Mouse (Mus musculus): ENCODE measurements at regions not wholly inside any gene's neighbourhood (a gene's known extent, or its start where the extent isn't known, plus 50 kb on each side); places are given as distances from the start of the nearest gene placed in this dataset.

DNA sequence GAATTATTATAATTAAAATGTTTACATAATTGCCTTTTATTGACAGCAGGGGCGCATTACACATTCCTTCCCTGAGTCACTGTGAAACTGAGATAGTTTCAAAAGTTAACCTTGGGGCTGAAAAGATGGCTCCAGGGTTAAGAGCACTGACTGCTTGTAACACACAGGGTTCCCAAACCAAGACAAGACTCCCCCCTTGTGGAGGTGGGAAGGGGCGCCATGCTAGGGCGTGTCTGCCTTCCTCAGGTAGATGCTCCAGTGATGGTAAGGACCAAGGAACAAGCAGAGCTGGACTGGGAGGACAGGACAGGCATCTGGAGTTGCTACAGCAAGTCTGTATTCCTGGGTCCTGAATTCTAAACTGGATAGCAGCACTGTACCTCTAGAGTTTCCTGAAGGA, 351.9 kb downstream of the Tbc1d22a start:
- peak; percentile 15 for DNase-seq (ENCODE audit: low spot score)

DNA sequence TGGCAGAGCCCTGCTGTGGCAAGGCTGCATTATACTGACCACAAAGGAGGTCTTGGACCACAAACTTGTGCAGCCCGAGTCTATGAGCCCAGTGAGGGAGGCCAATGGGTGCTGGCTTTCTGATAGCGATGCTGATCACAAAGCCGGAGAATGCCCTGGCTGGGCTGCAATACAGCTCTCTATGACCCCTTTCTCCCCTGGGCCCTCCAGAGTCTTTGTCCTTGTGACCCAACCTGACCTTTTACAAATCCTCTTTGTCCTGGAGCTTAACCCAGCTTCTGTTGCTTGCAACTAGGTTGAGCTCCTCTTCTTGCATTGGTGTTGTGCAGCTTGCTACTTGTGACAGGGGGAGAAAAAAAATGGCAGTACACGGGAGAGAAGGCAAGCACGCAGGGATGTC, 360.1 kb downstream of the Tbc1d22a start:
- peak; percentile 68 for DNase-seq (ENCODE audit: low spot score)

DNA sequence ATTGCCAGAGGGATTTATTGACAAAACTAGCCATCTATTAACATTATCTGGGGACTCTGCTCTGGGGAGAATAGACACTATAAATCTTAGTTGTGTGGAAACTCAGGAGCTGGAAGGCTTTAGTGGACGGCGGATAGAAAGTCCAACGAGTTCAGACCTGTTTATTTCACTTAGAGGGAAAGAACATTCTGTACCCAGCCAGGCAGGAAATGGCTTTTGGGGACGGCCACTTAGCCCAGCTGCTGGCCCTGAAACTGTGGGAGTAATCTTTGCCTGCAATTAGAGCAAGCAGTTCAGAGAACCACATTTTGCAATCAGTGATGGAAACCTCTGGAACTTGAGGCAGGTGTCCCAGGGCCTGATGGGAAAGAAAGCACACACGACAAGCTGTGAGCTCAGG, 362.4 kb downstream of the Tbc1d22a start:
- no peak for DNase-seq (ENCODE audit: low spot score)

- DNase-seq (ENCODE audit: low spot score), result no peak
Measured at GRCm38 (mm10) chr15:86578689-86579088, 364.4 kb downstream of the Tbc1d22a start.

GRCm38 (mm10) chr15:86582240-86583090, 368.2 kb downstream of the Tbc1d22a start:
- no peak for DNase-seq (ENCODE audit: low spot score)

- no peak for DNase-seq (ENCODE audit: low spot score)
Measured at GRCm38 (mm10) chr15:86585716-86586115, 371.5 kb downstream of the Tbc1d22a start.

- DNase-seq (ENCODE audit: low spot score), result no peak
Measured at GRCm38 (mm10) chr15:86587209-86587608, 372.9 kb downstream of the Tbc1d22a start.

DNA sequence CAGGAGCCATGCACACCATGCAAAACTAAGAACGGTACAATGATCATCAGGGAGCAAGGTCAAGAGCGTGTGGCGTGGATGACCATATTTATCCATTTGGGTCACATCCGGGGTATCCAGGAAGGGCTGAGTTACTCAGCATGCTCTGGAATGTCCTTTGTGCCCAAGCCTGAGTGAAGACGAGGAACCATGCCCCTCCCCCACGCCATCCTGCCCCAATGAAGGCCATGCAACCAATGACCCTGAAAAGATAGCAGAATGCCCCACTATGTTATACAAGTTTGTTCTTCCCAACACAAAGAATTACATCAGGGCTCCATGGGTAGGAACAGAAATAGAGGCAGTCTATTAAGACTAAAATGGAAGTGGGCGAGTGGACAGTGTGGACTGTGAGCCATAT, 375.8 kb downstream of the Tbc1d22a start:
- DNase-seq (ENCODE audit: low spot score), result peak; percentile 18

GRCm38 (mm10) chr15:86590896-86591295, 376.6 kb downstream of the Tbc1d22a start:
- DNase-seq (ENCODE audit: low spot score), result peak; percentile 15

GRCm38 (mm10) chr15:86593404-86593803, 379.1 kb downstream of the Tbc1d22a start:
- DNase-seq (ENCODE audit: low spot score), result no peak

DNA sequence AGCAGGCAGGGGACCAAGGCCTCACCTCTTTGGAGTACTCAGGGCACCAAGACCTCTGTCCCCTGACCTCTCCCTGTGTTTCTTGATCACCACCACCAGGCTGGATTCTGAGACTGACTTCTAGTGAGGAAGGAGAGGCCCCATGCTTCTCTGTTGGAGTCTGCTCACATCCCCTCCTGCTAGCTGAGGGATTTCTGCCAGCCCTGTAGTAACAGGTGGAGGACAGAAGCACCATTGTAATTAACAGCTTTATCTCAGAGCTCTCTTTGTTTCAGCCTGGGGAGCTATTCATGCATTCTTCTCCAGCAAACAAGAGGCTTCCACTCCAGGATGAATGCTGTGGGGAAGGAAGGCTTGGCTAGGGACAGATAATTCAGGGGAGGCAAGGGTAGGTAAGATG, 392.2 kb downstream of the Tbc1d22a start:
- DNase-seq (ENCODE audit: low spot score), result no peak

DNA sequence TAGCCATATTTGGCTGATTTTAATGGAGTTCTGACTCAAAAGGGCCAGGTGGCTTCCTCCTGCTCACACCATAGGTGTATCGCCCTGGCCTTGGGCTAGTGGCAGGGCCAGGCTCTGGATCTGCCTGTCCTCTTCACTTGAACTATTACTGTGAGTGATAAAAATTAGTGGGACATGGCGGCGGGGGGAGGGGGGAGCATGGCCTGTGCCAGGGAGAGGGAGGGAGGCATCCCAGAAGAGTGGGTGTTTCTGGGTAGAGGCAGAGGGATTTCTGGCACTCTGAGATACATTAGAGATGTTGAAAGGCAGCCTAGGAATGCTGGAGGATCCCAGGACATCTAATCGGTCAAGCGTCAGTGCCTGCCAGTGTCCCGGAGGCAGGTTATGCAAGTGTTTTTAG, 395.4 kb downstream of the Tbc1d22a start:
- no peak for DNase-seq (ENCODE audit: low spot score)

GRCm38 (mm10) chr15:86631376-86631775, 417.1 kb downstream of the Tbc1d22a start:
- no peak for DNase-seq (ENCODE audit: low spot score)

DNA sequence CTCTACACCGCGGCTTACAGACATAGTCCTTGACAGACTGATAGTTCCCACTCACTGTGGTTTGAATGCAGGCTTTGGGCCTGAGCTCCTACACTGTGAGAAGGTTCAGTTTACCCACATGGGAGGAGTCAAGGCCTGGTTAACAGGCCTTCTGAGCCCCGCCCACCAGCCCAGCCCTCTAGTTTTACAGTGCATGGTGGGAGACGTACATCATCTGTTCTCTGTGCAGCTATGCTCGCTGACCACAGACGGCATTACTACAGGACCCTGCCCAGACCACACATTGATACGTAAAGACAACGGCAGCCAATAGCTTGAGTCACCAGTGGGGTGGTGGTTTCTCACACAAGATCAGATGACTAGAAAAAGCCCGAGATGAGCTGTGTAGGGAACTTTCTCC, 431.0 kb downstream of the Tbc1d22a start:
- peak; percentile 24 for DNase-seq (ENCODE audit: low spot score)

GRCm38 (mm10) chr15:86648131-86648530, 433.9 kb downstream of the Tbc1d22a start:
- no peak for DNase-seq (ENCODE audit: low spot score)

DNA sequence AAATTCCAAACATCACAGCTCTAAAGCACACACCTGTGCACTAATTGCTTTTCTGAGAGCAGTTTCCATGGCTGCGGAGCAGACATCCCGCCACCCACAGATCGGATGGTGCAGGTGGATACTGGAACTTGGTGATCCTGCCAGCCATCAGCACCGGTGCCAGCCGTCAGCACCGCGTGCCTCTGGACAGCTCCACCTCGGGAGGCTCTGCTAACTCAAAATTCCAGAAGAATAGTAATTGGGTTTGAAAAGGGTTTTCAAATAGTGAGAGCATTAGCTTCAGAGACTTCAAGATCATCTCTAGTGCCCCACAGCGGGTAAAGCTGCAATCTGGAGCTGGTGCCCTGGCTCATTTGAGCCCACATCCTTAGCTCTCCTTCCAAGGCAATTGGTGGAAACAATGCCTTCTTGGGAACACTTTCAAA, 458.8 kb downstream of the Tbc1d22a start:
- DNase-seq (ENCODE audit: low spot score), result peak; percentile 27

DNA sequence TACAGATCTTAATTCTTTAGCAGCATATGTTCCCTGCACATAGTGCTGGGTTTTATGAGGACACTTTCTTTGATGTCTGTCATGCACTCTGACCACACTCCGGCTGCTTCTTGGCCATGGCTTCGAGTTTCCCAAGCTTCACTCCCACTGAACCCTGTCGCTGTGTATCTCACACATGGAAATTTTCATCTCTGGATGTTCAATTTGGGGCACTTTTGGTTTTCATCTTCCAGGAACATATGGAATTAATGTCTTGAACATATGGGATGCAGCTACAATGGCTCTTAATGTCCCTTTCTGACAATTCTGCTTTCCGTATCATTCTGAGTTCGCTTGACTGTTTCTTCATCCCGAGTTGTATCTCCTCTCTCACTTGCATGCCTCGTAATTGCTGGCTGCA, 462.8 kb downstream of the Tbc1d22a start:
- DNase-seq (ENCODE audit: low spot score), result no peak

DNA sequence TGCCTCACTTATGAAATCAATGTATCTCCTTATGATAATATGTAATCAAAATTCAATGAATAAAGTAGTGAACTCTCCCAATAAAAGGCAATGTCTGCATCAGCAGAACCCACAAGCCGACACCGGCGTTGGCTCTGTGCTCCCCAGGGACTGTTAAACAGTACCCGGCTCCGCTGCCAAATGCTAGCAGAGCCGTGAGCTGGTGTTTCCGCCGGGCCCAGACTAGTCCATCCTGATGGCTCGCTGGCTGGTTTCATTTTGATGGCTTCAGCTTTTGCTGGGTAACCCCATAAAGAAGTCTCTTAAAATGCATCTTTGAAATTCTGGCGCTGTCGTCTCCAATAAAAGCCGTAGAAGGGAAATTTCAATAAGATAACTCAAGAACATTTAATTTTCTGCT, 468.8 kb downstream of the Tbc1d22a start:
- DNase-seq (ENCODE audit: low spot score), result no peak

- DNase-seq (ENCODE audit: low spot score), result no peak
Measured at GRCm38 (mm10) chr15:86689694-86690093, 475.4 kb downstream of the Tbc1d22a start.

- DNase-seq (ENCODE audit: low spot score), result no peak
Measured at GRCm38 (mm10) chr15:86696806-86697205, 482.5 kb downstream of the Tbc1d22a start.

- no peak for DNase-seq (ENCODE audit: low spot score)
Measured at GRCm38 (mm10) chr15:86710429-86710828, 496.2 kb downstream of the Tbc1d22a start.

DNA sequence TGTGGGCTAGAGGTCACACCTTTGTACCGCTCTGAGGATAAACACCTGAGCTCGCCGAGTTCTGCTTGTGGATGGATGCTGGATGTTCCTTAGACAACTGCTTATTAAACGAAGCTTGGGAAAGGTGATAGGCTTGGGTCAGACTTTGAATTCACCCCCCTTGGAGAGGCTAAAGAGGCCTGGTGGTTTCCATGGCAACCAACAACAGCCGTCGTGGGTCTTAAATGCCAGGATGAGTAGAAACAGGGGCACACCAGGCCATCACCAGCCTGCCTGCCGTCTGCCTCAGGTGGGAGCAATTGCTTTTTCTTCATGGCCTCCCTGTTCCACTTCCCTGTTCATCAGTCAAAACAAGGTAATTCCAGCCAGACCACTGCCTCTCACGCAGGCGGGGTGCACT, 504.1 kb downstream of the Tbc1d22a start:
- DNase-seq (ENCODE audit: low spot score), result no peak

DNA sequence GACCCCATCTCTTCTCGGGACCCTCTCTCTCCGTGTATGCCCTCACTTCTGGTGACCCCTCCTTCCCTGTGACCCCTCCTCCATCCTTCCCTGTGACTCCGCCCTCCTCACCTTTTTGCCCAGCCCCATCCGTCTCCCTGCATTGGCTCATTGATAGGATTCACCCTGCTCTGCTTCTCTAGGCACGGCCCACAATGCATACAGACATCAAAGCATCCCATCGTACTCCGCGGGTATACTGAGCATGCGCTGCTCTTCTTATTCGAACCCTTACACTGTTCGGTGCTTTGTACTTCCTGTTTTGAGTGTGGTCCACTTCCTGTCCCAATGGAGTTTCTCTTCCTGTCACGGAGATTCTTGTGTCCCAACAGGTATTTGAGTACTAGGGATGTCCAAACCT, 504.8 kb downstream of the Tbc1d22a start:
- DNase-seq (ENCODE audit: low spot score), result no peak

DNA sequence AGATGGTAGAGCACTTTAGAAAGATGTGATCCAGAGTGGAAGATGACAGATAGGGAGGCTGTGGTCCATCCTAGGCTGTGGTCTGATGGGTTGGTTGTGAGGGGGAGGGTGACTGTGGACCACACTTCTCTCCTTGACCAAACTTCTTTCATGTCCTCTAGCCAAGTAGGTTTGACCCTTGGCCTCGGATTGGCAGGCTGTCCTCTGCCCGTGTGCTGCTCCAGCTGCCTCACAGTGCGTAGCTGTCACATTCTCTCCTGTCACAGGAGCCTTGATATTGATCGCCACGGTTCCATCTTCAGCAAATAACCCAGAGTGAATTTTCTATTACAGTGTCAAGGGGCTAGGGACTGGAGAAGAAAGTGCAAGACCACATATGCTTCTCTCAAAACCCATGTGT, 506.9 kb downstream of the Tbc1d22a start:
- no peak for DNase-seq (ENCODE audit: low spot score)
